Mouse (Mus musculus): ENCODE measurements at regions not wholly inside any gene's neighbourhood (a gene's known extent, or its start where the extent isn't known, plus 50 kb on each side); places are given as distances from the start of the nearest gene placed in this dataset.
A peak's percentile ranks its signal among the peaks of the same experiment; 100 is the strongest.
"Not testable (repeated sequence)": the region's sequence is repeated elsewhere in the genome, so short reads cannot be mapped to it uniquely, and the experiment has no call there.

DNA sequence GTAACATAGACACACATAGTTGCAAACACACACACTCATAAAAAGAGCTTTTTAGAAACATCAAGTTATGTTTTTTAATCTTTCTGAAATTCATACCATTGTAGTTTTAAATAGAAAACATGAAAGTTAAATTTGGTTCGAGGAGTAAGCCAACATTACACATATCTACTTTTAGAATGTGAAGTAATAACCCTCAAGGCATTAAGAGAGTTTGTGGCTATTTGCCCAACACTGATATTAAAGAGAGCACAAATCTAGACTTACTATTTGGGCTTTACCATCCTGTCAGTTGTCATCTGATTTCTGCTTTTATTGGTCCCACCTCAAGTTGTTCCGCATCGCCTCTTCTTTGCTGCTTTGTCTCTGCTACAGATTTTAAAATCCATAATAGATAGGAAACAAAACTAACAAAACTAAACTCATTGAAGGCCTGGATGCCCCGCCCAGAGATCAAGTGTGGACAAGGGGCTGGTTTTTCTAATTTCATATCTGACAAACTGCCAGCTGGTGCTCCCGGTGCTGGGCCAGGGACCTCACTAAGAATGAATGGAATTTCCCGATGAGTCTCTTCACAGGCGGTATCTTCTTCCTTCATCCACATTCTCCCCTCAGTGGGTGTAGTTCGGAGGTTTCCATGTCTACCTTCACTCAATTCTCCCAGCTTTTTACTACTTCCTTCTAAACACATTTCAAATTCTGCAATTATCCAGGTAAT lies 60.3 kb upstream of the Akap13 start:
- intact Hi-C loops (cut with DNase I), result no loop called here
- no peak for DNase-seq (ENCODE audit: extremely low spot score in 1 of 2, low spot score in 2 of 2)

GRCm38 (mm10) chr7:75397559-75397958 lies 57.8 kb upstream of the Akap13 start:
- no peak for DNase-seq (ENCODE audit: extremely low spot score in 1 of 2, low spot score in 2 of 2)
- intact Hi-C loops (cut with DNase I), result no loop called here

DNA sequence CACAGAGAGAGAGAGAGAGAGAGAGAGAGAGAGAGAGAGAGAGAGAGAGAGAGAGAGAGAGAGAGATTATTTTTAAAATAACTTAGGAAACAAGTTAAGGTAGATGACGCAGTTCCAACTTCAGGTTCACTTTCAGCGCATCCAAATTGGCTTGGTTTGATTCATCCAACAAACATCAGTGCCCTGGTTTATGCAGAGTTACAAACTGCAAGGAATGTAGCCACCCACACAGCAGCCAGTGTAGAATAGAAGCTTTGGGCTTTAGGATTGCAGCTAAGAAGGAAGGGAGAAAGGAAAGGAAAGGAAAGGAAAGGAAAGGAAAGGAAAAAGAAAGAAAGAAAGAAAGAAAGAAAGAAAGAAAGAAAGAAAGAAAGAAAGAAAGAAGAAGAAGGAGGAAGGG lies 56.9 kb upstream of the Akap13 start:
- DNase-seq (ENCODE audit: extremely low spot score in 1 of 2, low spot score in 2 of 2); intact Hi-C loops (cut with DNase I): not testable (repeated sequence)

DNA sequence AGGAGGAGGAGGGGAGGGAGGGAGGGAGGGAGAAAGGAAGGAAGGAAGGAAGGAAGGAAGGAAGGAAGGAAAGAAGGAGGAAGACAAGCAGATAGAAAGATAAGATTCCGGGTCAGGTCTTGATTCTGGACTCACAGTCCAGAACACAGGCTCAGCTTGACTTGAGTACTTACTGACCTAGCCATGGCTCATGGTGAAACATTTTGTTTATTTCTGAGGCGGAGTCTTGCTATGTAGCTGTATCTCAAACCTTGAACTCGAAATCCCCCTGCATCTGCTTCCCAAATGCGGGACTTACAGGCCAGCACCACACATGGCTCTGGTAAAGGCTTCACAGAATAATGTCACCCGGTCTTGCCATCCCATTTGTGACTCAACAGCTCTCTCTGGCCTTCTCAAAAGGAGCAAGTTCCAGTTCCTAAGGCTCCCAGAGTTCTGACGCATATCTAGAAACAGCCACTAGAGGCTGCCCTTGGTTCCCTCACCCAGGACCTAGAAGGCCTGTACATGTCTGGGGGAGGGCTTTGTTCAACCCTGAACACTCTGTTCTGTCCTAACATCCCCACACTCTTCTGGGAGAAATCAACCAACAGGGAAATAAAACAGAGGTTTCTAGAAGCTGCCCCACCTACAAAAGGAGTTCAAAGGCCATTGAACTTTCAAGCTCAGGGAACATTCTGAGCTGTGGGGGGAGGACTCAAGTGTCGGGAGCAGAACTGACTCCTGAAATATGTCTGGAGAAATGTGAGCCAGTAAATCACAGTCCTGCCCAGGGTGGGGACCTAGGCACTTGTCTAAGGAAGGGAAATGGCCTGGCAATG lies 56.2 kb upstream of the Akap13 start:
- intact Hi-C loops (cut with DNase I), result no loop called here
- peak; percentile 22 to 47 for DNase-seq (ENCODE audit: extremely low spot score in 1 of 2, low spot score in 2 of 2)

- no peak for DNase-seq (ENCODE audit: extremely low spot score in 1 of 2, low spot score in 2 of 2)
- intact Hi-C loops (cut with DNase I), result no loop called here
Observed at GRCm38 (mm10) chr7:75400471-75400870, 54.9 kb upstream of the Akap13 start.

DNA sequence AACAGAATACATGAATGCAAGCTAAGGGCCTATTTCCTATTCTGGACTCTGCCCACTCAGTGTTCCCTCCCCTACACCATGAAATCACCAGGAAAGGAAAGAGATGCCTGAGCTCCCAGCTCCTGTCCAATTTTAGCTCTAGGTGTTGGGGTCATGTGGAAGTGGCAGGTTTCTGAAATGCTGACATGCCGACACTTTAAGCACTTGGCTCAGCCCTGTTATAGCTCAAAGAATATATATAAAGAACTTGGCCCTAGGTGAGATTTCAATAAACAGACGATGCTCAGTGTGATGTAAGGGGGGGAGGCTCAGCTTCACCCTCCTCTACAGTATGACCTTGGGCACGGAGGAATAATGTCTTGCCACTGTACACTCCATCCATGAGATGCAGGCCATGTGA lies 50.4 kb upstream of the Akap13 start:
- DNase-seq (ENCODE audit: extremely low spot score in 1 of 2, low spot score in 2 of 2), result no peak
- intact Hi-C loops (cut with DNase I), result no loop called here

All from left cerebral cortex, postnatal 10 days (tissue).